Mouse (Mus musculus) cerebral cortex, adult 2 months (tissue): ENCODE results near the gene Nol3.

Source experiments
- WGBS: fragments of 180-500 bp; shearing (Covaris S2); methylation state at CpG from one replicate; pipeline ENCODE4 v1.1.7; 2018; 5-methylcytosine and 5-hydroxymethylcytosine counted together

Gene Nol3

DNA sequence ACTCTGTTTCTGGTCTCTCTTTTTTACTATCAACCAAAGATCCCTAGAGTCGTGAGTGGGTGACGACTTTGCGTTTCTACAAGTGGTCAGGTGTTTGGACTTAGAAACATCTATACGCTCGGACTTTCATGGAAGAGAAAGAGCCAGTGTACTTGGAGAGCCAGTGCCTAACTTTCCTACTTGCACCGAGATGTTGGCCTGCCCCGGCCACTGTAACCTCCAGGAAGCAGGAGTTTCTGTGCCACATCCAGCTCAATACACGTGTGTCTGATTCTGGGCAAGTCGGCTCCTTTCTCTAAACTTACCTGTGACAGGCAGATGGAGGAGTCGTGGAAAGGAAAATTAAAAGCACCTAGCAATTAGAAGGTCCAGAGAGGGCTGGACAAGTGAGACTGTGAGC lies at the start of gene Nol3:
Nol3 (plus strand) TSS at position 301 of the 400 bp plus-strand sequence.
- WGBS: 3% methylated on average over 10 of the region's 10 CpGs

DNA sequence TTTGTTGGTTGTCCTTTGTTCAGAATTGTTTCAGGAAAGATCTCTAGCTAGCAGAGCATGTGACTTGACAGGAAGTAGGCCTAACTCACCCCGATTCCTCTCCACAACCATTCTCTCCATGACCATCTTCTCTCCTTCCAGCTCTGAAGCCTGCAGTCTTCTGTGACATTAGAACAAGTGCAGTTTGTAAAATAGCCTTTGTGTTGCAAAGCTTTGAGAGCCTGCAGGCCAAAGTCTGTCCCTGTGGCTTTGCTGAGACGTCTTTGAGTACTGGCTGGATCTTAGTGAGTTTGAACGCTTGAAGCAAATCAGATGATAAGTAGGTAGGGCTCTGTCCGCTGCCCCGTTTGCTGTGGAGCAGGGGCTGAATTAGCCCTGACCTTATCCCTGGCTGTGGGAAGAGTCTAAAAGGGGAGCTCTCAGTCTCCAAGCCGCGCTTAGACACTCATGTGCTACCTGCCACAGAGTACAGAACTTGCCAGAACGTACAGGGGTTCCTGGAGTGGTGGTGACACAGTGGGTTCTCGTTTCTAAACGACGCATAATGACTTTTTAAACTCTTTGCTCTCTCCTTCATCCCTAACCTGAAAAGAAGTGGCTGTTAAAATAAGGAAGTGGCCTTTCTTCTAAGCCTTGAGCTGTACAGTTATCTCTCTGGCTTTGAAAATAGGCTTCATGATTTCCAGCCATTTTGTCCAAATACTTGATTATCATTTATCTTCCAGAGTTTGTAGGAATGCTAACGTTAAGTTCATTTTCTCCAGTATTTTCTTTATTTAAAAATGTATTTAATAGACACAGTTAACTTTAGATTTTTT lies 44.2 kb upstream of the Nol3 start:
- 80% methylated on average over 12 of the region's 12 CpGs for WGBS

DNA sequence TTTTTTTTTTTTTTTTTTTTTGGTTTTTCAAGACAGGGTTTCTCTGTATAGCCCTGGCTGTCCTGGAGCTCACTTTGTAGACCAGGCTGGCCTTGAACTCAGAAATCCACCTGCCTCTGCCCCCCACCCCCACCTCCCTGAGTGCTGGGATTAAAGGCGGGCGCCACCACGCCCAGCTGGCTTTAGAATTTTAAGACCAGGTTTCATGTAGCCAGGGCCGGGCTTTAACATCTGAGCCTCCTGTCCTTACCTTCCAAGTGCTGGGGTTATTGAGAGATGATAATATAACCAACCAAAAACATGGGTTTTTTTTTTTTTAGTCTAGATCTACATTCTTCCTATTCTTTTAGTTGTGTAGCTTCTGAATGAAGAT lies 43.6 kb upstream of the Nol3 start:
- WGBS: 95% methylated on average over 4 of the region's 4 CpGs

DNA sequence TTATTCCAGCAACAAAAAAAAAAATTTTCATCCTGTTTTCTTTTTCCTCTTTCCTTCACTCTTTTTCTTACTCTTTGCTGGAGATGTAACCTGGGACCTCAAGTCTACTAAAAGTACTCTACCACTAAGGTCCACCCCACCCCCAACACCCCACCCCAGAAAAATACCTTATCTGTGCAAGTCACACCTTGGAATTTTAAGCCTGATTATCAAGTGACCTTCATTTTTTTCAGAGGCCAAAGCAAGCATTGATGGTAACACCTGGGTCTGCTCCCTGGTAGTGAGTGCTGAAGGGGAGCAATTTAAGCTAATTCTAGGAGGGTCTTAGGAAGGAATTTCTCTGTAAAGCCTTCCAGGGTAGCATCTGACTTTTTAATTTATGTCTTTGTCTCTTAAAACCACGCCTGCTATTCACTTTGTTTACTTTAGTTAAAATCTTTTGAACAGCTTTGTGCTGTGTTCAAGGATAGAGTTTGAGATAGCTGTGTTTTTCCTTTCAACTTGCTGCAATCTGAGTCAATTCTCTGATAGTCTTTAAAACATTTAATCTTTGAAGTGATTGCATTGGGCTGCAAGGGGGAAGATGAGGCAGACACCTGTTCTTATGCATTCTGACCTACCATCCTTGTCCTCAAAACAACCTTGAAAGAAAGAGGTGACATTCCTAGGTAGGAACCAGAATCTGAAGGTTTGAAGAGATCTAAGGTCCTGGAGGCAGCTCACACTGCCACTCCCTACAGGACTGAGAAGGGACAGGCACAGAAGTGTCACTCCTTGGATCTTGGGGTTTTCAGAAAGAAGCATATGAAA lies 42.6 kb upstream of the Nol3 start:
- WGBS: 91% methylated on average over 1 of the region's 1 CpGs

DNA sequence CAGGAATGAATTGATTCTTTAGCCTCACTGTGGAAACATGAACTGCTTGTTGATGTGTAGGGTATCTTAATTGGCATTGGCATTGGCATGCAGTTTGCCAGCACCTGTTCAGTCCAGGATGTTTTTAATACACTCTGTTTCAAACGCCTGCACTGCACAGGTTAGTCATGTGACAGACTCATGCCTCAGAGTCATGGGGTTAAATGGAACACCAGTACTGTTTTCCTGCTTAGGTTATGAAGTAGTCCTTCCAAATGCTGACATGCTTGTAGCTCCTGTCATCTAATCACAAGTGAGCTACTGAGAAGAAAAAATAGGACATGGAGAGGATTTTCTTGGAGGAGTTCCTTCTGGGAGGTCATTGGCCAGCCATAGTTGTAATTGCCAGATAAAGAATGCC lies 40.7 kb upstream of the Nol3 start:
- WGBS: 75% methylated on average over 1 of the region's 1 CpGs

DNA sequence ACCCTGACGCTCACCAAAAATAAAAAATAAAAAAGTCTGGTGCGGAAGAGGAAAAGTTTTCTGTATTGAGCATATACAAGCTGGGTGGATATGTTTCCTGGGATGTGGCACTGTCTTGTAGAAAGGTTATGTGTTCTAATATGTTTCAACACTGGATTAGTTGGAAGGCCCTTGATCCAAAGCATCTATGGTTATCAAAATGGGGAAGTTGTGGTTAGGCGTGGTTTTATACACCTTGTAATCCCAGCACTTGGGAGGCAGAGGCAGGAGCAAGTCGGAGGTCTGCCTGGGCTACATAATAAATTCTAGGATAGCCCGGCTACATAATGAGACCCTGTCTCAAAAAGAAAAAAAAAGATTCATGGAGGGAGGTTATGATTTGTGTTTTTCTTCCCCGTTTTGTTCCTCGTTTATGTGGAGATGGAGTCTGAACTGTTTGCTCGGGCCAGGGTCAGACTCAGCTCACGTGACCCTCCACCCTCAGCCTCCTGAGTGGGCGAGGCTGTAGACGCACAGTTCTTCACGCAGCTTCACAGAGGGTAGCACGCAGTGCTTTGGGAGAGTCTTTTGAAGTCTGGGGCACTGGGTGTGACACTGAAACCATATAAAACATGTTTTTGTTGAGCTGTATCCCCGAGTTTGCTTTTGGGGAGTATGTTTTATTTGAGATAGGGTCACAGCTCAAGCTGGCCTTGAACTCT lies 38.3 kb upstream of the Nol3 start:
- WGBS: 91% methylated on average over 14 of the region's 14 CpGs

DNA sequence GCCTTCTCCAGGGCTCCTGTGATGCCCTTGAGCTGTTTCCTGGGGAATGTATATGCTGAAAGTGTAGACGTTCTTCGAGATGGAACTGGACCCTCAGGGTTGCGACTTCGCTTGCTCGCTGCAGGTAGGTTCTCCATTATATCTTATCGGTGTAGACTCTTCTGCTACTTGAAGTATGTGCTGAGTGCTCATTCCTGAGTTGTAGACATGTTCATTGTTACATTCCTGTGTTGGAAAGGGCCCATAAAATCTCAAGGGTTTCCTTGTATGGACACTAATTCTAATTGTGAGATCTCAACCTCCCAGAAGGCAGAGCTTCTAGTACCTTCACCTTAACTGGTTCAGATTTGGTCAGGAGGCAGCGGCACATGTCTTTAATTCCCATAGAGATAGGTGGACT lies 34.9 kb upstream of the Nol3 start:
- WGBS: 99% methylated on average over 7 of the region's 7 CpGs

DNA sequence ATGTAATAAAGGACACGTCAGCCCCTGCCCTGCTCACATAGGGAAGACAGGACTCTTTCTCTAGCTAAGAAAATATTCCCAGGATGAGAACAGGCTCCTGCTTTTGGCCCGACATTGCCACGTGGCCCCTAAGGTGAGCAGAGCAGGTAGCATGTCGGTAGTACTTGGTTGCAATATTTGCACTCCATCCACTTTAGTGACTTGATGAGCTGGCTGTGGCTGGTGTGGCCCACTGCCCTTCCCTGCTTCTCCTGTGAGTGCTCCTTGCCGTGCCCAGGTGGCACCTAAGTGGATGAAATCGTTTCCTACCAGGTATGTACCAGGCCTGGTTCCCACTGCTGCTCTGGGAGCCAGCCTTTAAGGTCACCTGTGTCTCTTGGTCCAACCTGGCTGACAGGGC lies 24.0 kb upstream of the Nol3 start:
- WGBS: 96% methylated on average over 6 of the region's 6 CpGs

DNA sequence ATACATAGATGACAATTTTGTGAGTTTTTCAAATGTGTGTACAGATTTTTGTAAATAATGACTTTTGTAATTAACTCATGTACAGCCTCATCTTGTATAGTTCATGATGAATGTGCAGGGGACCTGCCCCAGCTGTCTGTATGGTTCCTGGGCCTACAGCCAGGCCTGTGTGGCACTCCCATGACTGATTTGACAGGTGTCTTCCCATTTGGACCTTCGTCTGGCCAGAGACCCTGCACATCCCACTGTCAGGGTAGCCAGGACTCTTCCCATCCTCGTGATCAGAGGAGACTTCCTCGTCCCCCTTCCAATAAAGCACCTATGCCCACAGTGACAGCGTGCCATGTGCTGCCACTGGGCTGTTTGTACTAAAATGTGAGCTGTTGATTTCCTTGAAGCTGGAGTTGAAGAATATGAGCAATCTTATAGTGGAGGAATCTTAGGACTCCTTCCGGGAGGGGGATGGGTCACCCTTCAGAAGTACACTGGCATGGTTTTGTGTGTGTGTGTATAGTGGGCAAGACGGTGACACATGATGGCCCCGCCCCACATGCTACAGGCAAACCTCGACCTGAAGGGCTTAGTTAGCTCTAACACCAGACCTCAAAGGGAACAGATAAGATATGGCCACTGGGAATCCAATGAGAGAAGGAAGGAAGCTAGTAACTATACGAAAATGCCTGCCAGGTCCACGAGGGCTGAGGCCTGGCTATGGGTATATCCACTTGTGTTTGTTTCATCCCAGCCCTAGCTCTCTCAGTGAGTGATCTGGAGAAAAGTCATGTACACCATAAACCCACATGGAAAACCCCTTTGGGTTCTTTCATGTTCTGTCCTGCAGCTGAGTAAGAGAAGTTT lies 23.0 kb upstream of the Nol3 start:
- 94% methylated on average over 10 of the region's 10 CpGs for WGBS

DNA sequence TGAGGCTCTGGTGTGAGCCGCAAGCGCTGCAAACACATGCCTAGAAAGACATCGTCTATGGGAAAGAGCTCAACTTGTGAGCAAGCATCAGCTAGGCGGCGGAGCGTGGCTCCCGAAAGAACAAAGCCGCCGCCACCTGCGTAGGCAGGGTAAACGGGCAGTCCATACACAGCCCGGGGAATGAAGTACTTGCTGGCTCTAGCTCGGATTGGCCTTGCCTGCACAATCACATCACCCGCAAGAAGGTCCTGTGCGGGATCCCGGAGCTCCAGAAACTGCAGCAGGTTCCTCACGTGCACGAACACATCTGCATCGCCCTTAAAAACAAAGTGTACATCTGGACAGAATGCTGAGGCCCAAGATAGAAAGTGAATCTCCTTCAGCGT lies 22.2 kb upstream of the Nol3 start:
- WGBS: 41% methylated on average over 20 of the region's 20 CpGs

DNA sequence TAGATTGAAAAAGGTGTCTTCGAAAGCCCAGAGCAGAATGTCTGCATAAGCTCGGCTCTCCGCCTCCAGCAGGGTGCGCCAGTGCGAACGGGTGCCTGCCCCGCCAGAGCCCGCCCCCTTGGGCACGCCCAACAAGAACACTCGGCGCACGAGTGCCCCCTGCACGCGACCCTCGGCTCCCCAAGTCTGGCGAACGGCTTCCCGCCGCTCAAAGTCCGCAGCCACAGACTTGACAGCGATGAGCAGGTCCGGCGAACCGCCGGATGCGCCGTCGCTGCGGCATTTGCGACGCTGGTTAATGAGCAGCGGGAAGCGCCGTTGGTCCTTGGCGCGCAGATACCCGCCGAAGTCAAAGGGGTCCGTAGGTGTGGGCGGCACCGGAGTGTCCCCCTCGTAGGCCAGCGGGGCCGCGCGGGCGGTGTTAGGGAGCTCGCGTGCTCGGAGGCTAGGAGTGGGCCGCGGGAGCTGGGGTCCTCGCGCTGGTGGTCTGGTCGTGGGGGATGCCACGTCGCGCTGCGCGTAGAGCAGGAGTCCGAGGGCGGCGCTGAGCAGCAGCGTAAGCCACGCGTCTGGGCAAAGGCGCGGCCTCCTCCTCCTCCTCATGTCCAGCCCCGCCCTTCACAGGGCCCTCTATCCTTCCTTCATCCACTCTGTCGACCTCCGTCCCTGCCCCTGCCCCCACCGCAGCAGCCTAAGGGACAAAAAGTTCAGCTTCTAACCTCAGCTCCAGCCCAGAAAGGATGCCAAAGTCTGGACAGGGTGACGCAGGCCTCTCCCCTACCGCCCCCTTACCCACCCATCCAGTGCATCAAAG lies 21.6 kb upstream of the Nol3 start:
- under 1% methylated on average over 71 of the region's 74 CpGs for WGBS

DNA sequence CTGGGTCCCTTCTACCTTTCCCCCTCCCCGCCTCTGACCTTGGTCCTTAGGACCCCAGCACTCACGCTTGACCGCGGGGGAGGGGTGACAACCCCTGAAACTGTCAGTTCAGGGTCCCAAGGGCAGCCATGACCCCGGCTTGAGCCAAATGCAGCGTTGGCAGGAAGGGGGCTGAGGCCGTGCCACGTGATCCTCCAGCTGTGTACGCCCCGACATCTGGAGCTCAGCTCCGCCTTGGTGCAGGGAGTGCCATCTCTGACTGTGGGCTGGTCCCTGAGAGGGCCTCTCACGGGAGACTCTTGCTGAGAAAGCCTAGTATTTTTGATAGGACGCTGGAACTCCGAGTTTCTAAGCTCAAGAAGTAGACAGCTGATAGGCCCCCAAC lies 21.0 kb upstream of the Nol3 start, which contains the start of gene B3gnt9:
B3gnt9 (minus strand) TSS at position 188 of the 385 bp plus-strand sequence.
- WGBS: 10% methylated on average over 14 of the region's 14 CpGs

DNA sequence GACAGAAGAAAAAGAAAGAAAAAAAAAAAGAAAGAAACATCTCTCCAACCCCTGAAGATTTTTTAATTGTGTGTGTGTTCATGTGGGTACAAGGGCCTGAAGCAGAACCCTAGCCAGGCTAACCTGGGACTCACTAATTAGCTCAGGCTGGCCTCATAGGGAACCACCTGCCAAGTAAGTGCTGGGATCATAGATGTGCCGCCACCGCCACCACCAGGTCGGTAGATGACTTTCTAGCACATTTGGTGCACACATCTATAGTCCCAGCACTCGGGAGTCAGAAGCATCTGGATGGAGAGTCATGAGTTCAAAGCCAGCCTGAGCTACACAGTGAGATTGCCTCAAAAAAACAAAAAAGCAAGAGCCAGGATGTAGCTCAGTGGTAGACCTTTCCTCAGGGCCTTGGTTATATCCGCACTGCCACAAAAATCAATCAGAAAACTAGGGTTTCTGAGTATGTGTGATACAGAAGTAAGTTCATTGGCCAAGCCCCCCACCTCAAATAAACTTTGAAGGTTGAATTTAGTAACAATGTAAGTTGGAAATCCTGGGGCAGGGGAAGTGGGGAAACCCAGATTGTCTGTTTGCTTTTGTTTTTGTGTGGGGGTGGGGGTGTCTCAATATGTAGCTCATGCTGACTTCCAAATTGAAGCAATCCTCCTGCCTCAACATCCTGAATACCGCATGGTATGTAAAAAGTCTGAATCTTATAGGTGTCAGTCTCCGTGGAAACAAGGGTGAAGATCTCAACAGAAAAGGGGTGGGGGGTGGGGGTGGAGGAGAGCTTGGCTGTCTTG lies 18.4 kb upstream of the Nol3 start:
- WGBS: 82% methylated on average over 7 of the region's 7 CpGs

DNA sequence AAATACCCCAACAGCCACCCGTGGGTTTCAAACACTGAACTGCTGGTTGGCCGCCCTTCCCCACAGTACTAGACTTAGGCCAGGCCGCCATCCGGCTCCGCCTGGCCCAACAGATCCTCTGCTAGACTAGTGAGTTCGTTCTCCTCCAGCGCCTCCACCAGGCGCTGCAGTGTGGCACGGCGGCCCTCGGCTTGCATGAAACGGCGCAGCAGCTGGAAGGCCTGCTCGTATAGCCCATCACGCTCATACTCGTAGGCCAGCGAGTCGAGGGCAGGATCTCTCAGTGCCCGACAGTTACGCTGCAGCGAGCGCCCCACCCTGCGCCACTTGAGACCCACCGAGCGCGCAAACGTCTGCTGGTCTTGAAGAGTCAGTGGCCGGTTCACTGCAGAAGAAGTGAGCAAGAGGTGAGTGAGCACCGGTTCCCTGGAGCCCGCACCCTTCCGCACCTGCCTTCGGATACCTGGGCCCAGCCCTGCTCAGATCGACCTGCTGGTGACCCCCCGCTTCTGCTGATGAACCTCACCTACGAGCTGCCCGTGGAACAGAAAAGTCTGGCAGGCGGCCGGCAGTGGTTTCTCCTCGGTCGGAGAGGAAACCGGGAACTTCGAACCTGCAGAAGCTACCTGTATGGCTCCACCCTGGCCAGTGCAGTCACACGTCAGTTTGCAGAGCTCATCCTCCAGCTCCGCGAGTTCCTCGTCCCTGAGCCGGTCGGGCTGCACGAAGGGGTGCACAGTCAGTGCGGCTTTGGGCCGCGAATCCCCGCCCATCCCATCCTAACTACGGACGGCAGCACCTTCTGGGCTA lies 16.8 kb upstream of the Nol3 start:
- 19% methylated on average over 55 of the region's 55 CpGs for WGBS

DNA sequence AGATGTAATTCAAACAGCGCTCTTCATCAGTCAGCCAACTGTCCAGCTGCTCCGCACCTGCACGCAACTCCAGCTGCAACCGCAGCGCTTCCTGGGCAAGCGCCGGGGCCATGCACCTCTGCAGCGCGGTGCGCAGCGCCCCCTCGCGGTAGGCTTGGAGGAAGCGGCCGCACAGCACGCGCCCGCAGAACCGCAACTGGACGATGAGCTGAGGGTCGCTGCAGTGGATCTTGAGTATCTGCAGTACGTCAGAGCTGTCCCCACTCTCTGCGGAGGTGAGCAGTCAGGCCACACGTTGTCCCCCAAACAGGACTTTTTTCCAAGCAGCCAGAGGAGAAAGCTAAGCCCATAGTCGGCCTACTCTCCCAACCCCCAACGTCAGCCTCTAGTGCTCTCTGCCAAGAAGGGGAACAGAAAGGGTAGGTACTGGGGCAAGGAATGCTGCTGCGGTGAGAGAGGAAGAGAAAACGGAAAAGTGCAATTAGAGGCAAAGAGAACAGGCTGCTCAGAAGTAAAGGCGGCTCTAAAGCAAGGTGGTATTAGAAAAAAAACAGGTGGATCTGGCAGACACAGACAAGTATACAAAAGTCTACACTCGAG lies 16.1 kb upstream of the Nol3 start:
- 7% methylated on average over 30 of the region's 30 CpGs for WGBS

DNA sequence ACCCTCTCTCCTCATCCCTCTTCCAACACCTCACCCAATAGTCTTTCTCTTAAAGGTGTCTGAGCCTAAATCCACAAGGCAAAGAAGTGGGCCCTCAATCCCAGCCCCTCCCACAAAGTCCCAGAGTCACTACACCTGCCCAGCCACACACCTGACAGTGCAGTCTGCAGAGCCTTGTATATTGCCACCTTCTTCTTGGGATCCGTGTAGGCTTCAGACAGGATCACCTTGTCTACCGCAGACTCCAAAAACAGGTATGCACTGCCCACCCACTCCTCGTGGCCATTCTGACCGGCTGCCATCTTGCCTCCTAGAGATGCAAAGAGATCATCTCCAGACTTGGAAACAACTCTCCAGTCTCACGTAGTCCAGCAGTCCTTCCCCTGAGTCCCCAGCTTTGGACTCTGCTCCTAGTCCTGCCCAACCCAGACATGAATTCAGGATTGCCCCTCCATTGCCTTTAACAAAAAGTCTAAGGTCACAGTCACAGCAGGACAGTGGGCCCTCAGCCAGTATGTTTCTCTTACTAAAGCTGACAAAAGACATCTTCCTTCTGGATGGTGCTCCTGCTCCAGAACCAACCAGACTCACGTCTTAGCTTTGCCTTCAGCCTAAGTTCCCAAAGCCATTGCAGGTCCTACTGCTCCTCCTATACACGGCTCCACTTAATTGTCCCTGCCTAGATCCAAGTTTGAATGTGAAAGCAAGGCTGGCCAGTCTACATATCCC lies 15.4 kb upstream of the Nol3 start:
- 81% methylated on average over 7 of the region's 7 CpGs for WGBS

DNA sequence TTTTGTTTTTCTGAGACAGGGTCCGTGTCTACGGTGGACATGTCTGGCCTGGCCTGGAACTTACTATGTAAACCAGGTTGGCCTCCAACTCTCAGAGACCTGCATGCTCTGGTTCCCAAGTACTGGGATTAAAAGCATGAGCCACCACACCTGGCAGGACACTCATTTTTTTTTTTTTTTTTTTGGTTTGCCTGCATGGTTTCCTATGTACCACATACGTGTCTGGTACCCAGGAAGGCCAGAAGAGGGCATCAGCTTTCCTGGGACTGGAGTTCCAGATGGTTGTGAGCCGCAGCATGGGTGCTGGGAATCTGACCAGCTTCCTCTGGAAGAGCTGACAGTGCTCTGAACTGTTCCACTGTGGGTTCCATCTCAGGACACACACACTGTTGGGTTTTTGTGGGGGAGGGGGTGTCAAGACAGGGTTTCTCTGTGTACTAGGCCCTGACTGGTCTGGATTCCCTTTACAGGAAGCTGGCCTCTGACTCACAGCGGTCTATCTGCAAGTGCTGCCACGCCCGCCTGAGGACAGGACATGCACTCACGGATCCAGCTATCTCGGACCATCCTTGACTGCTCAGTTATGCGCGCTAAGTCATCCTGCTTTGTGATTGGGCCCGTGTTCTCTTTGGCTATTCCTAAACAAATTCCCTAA lies 14.5 kb upstream of the Nol3 start:
- 92% methylated on average over 12 of the region's 12 CpGs for WGBS
